Mouse (Mus musculus): ENCODE data around the gene Eps8. TPM values are rescaled to one million over a fixed set of nuclear protein-coding genes. Genes with fewer than 3 reads are reported as not detected.

The Eps8 gene
- polyA plus RNA-seq, 2 experiments, result 14.9 to 33.3 TPM

- H3K4me1 ChIP-seq (ENCODE audit: control insufficient read depth, insufficient read depth, low read length), result no peaks in the 10 kb centered on the region; the same call in 1 of the 2 replicates
- no peak overlapping the region for H3K27ac ChIP-seq (replicated peaks; ENCODE audit: low read depth, low read length)
- DNase-seq (ENCODE audit: low spot score) (no peak), ATAC-seq (ENCODE audit: low FRiP score, low read depth) (no peak)
- H3K36me3 ChIP-seq (ENCODE audit: control insufficient read depth, insufficient read depth, low read length), result no peaks in the 10 kb centered on the region
- TF ChIP-seq POLR2A (IDR thresholded peaks at IDR 0.05; ENCODE audit: borderline replicate concordance, extremely low read depth, insufficient read depth, insufficient read length), result no peak
- no peak overlapping the region for H3K4me3 ChIP-seq (replicated peaks; ENCODE audit: low read length)
- no peaks in the 10 kb centered on the region for H3K9me3 ChIP-seq (ENCODE audit: control insufficient read depth, low read length)
- no peaks in the 10 kb centered on the region for H3K27me3 ChIP-seq (ENCODE audit: control insufficient read depth, insufficient read depth, low read length)
- 67% methylated on average over 4 of the region's 4 CpGs for WGBS
- no peak overlapping the region for H3K9ac ChIP-seq (ENCODE audit: low read depth, low read length, severe bottlenecking)
- no peak overlapping the region for H3K4me2 ChIP-seq (replicated peaks; ENCODE audit: low read depth, low read length, severe bottlenecking)
Observed at GRCm38 (mm10) chr6:137437486-137437885, 217.2 kb downstream of the Eps8 start.

GRCm38 (mm10) chr6:137433521-137434137 lies 221.0 kb downstream of the Eps8 start:
- Histone ChIP-seq H3K9me3 (ENCODE audit: control insufficient read depth, low read length) (no peaks in the 10 kb centered on the region), H3K4me1 (ENCODE audit: control insufficient read depth, insufficient read depth, low read length) (no peaks in the 10 kb centered on the region; the same call in 1 of the 2 replicates), H3K36me3 (ENCODE audit: control insufficient read depth, insufficient read depth, low read length) (no peaks in the 10 kb centered on the region), H3K4me2 (replicated peaks; ENCODE audit: low read depth, low read length, severe bottlenecking) (no peak overlapping the region), H3K4me3 (replicated peaks; ENCODE audit: low read length) (no peak overlapping the region), H3K9ac (ENCODE audit: low read depth, low read length, severe bottlenecking) (no peak overlapping the region), H3K27me3 (ENCODE audit: control insufficient read depth, insufficient read depth, low read length) (no peaks in the 10 kb centered on the region), H3K27ac (replicated peaks; ENCODE audit: low read depth, low read length) (peak overlapping the region; percentile 58)
- ATAC-seq (ENCODE audit: low FRiP score, low read depth) (peak; percentile 84), DNase-seq (ENCODE audit: low spot score) (peak; percentile 43)
- WGBS, result 49% methylated on average over 14 of the region's 14 CpGs
- TF ChIP-seq POLR2A (IDR thresholded peaks at IDR 0.05; ENCODE audit: borderline replicate concordance, extremely low read depth, insufficient read depth, insufficient read length), result no peak

Other genes starting within 250 kb of the Eps8 start
- gene Strap, start 80.2 kb upstream of the Eps8 start, polyA plus RNA-seq (2012; rRNA removed), result 53.2 and 62.7 TPM in 2 replicates
- gene Strap, start 80.2 kb upstream of the Eps8 start, polyA plus RNA-seq (2014; fragmentation: Nextera tagmentation; extraction: Ambion mirVana), result 159 and 160 TPM in 2 replicates
- gene Dera, start 99.7 kb upstream of the Eps8 start, polyA plus RNA-seq (2012; rRNA removed), result 12.5 and 17.1 TPM in 2 replicates
- 43.5 and 46.3 TPM in 2 replicates for gene Dera, start 99.7 kb upstream of the Eps8 start, polyA plus RNA-seq (2014; fragmentation: Nextera tagmentation; extraction: Ambion mirVana)

Data from limb, embryonic 14.5 days (tissue).